Mouse (Mus musculus) frontal cortex, postnatal 14 days (tissue): ENCODE results near the gene Hephl1.
"Not testable (repeated sequence)": the region's sequence is repeated elsewhere in the genome, so short reads cannot be mapped to it uniquely, and the experiment has no call there.

Experiments used
- DNase-seq, 2 experiments: peaks; one replicate each; pipeline ENCODE4 v3.0.0; 2022; ENCODE audit warnings: low spot score in 2 of 2

Gene Hephl1

GRCm38 (mm10) chr9:15112008-15112407, at the start of gene Hephl1:
TSS of gene Hephl1 (minus strand) at chr9:15112108.
- no peak for DNase-seq

DNA sequence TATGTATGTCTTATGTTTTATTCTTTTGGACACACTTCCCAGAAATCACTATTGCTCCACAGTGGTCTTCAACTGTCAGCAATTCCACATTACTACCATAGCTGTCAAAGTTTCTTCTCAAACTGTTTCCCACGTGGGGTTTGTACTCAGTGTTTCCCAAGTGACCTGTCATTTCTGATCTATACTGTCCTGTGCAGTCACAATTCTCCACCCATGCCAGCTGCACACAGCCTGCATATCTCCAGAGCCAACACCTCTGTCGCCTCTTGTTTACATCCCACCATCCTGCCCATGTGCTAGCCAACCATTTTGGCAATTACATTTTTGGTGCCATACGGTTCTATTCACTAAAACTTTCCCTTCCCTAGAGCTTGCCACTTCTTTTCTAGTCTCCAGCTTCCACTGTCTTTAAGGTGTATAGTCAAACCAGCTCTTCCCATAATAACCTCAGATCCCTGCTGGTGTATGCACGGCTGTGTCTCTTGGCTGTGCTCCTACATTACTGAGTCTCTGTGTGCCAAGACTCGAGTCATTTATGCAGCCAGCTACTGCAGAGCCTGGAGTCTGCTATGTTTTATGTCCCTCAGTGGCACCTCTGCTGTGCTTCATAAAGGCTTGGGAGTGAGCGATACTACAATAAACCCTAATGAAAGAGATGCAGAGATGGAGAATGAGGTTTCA, 37.5 kb upstream of the Hephl1 start:
- DNase-seq: no peak

DNA sequence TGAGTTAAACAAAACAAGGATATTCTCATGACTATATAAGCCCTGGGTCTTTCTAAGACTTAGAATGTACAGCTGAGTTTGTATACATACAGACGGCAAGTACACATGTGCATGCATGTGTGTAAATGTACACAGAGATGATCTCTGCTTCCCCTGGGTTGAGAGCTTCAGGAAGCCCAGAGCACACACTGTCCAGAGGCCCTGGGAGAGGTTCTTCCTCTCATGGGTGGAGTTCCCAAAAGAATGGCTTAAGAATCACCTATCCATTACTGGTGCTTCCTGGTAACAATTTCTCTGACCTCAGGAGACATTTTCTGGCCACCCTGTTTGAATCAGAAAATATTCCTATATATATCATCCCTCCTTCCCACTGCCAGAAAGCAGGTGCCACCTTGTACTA, 28.6 kb upstream of the Hephl1 start:
- no peak for DNase-seq

GRCm38 (mm10) chr9:15125897-15126296, 14.0 kb upstream of the Hephl1 start:
- DNase-seq: no peak

DNA sequence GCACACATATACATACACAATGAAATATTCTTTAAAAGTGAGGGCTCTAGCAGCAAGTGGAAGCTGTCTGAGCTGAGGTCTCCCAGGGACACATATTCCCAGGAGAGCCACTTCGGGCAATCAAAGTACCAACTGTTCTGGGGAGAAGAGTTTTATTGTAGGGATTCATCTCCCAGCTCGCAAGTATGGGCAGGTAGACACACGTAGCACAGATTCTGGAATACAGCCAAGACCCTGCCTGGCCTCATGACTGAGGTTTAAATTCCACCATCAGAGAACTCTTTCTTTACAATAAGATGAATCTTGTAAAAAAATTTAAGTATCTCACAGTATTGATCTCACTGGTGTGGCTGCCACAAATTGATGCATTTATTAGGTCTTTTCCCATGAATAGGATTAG, 10.5 kb upstream of the Hephl1 start:
- no peak for DNase-seq

DNA sequence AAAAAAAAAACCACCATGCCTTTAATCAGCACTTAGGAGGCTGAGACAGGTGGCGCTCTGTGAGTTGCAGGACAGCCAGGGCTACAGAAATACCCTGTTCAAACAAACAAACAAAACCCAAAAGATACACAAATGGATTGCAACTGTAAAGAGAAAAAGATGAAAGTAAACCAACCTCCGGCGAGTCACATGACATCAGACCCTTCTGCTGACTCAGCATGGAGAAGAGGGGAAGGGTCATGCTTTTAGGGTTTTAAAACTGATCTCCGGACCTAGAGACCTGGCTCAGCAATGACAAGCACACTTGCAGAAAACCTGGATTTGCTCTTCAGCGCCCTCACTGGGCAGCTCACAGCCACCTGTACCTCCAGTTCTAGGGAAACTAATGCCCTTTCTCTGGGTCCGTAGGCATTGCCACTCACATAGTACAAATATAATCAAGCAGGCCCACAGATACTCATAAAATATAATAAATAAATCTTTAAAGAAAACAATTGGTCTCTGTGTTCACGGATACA, 9.0 kb upstream of the Hephl1 start:
- DNase-seq: no peak

- DNase-seq: no peak
Observed at GRCm38 (mm10) chr9:15120209-15120608, 8.3 kb upstream of the Hephl1 start.

DNA sequence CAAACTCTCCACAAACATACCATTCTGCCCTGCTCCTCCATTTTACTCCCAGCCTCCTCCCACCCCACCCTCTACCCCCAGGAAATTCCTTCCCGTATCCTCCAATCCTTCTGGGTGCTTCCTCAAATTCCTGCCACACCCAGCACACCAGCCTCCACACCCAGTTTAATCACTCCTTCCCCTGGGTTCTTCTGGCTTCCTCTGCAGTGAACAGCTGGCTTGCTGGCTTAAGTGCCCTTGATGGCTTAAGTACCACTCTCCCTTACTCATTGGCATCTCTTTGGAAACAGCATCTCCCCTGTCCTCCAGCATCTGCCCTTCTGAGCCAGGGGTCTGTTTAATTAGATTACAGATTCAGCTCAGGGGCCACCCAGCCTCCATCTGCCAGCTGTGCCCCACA, 7.6 kb upstream of the Hephl1 start:
- DNase-seq: no peak

GRCm38 (mm10) chr9:15116165-15116564, 4.3 kb upstream of the Hephl1 start:
- no peak for DNase-seq

DNA sequence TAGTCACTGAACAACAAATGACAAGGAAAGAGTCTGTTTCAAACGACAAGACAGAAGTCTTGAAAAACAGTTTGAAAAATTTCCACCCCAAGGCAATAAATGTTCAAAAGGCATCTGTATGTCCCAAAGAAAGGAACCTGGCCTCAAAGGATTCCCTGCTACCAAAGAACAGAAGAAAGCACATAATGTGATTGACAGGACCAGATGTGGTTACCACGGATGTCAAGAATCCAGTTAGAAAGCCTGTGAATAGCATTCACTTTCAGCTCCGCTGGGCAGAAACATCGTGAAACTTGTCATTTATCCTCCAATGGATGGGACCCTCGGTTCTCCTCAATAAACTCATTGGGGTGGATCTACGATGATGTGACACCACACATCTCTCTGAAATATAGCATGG, 2.2 kb upstream of the Hephl1 start:
- DNase-seq: no peak

DNA sequence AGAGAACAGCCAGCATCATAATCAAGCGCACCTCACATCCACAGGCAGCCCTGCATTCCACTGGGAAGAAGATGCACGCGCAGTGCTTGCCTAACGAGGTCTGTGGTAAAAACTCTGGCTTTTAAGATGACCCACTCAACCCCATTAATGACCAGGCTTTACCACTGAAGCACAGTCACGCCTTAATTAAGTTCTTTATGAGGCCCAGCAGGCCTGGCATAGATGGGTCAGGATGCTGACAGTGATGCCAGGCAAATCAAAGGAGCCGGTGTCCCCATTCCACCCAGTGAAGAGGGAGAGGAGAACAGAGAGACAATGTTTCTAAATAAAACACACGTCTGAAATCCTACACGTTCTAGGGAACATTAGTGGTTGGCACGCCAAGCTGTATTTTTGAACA, 3.8 kb downstream of the Hephl1 start:
- no peak for DNase-seq

DNA sequence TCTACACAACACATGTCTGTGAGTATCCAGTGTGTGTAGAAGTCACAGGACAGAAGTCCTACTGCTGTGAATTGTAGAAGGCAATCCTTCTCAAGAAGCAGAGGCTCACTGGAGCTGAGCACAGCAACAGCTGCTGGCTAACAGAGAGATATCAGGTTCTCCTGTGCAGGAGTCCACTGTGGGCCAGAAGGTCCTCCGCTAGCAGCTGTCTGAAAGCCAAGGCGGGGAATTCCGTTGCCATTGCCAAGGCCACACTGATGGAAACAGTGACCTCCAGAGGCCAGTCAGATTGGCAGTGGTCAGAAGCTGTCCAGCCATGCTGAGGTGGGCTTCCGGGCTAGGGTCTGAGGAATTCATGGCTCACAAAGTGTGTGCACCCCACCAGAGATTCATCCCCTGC, 6.8 kb downstream of the Hephl1 start:
- no peak for DNase-seq

- DNase-seq: no peak
Observed at GRCm38 (mm10) chr9:15103579-15104300, 8.2 kb downstream of the Hephl1 start.

- DNase-seq: no peak
Observed at GRCm38 (mm10) chr9:15101531-15102161, 10.3 kb downstream of the Hephl1 start.

DNA sequence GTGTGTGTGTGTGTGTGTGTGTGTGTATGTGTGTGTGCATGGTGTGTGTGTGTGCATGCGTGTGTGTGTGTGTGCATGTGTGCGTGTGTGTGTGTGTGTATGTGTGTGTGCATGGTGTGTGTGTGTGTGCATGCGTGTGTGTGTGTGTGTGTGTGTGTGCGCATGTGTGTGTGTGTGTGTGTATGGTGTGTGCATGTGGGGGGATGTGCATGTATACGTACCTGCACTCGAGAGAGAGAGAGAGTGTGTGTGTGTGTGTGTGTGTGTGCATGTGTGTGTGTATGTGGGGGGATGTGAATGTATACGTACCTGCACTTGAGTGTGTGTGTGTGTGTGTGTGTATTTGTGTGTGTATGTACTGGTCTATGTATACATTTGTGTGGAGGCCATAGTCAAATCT, 13.5 kb downstream of the Hephl1 start:
- not testable (repeated sequence) for DNase-seq

DNA sequence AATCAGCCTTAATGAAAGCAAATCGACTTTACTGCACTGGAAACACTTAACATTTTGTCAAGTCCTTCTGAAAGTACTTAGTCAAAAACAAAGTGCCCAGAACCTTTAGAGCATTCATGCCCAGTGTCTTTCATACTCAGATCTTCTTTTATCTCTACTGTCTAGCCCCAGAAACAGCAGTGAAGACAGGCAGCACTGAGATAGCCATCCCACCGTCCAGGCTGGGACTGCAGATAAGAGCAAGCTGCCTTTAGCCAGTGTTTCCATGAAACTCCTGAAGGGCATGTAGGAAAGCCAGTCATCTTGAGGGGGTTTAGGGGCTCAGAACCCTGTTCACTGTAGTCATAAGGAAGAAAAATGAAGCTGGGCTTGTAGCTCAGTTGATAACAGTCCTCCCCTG, 14.7 kb downstream of the Hephl1 start:
- no peak for DNase-seq

GRCm38 (mm10) chr9:15096161-15096560, 15.7 kb downstream of the Hephl1 start:
- DNase-seq: no peak

GRCm38 (mm10) chr9:15095206-15095605, 16.7 kb downstream of the Hephl1 start:
- no peak for DNase-seq

GRCm38 (mm10) chr9:15068686-15069295, 43.1 kb downstream of the Hephl1 start:
- no peak for DNase-seq

DNA sequence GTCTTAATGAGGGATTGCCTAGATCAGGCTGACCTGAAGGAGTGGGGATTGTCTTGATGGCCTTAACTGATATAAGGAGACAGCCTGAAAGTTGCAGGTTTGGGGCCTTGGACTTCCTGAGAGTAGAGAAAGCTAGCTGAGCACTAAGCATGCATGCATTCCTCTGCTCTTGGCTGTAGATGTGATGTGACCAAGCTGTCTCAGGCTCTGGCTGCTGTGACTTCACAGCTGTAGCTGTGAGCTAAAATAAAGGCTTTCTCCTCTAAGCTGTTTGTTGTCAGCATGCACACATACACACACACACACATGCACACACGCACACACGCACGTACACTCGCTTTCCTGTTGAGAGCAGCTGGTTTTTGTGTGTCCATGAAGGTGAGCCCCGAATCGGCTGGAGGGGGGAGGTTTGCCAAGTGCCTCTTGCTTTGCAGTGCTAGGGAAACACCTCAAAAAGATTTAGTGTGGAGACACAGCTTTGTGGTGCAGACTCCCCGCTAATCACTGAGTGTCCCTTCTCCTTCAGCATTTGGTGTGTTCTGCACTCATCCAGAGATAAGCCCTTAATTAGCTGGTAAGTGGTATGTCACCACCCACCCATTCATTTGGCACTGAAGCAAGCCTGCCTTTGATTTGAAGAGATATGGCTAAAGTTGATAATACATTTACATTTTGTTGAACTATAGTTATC, 43.8 kb downstream of the Hephl1 start:
- no peak for DNase-seq

DNA sequence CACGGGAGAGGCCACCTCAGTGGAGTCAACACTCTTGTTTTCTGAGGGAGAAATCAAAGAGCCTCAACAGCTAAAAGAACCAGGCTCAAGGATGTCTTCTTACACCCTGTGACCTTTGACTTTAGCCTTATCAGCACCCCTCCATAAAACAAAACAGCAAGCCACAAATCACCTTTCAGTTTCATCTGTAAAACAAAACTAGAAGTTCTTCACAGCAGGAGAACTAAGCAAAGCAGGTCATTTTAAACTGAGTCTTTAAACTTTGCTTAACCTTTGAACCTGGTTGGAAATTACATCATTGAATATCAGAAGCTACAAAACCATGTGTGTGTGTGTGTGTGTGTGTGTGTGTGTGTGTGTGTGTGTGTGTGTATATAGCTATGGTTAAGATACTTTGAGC, 47.7 kb downstream of the Hephl1 start:
- no peak for DNase-seq

DNA sequence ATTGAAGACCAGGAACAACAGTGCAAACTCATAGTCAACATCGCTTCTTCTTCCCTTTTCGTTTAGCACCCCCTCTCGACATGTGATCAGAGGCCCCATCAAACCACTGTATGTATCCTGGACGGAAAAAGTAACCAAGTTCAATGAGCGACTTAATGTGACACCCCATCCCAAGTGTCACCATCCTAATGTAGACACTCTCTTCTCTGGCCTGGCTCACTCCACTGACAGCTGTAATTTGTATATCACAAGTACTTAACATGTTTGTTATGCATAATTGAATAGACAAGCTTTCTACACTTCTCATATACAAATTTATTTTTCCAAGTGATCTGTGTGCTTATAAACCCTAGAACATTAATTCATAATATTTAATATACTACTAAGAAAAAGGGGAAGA, 51.1 kb downstream of the Hephl1 start:
- DNase-seq: no peak
